Mouse (Mus musculus) heart, embryonic 16.5 days (tissue): ENCODE measurements around the gene Wnt11. TPM values are rescaled to one million over a fixed set of nuclear protein-coding genes. Genes with fewer than 3 reads are reported as not detected.

ENCODE experiments used
- ATAC-seq: fragments of 200-750 bp; cut with Nextera tagmentation; replicated peaks from 2 replicates; pipeline ENCODE4 v1.8.0; 2017; ENCODE audit warnings: moderate number of reproducible peaks; ENCODE audit not compliant: insufficient read depth, low FRiP score; ENCODE audit errors: extremely low read depth
- H3K27ac ChIP-seq: fragments of 300-500 bp; sonication (generic); 2 replicates; pipeline ENCODE4 v1.5.1; 2014; ENCODE audit warnings: mild to moderate bottlenecking, low read length, control low read depth, moderate library complexity
- H3K27me3 ChIP-seq: fragments of 300-500 bp; sonication (generic); 2 replicates; pipeline ENCODE4 v1.6.1; 2014; ENCODE audit warnings: low read length, mixed read lengths; ENCODE audit not compliant: control insufficient read depth, insufficient read depth
- H3K36me3 ChIP-seq: fragments of 300-500 bp; sonication (generic); 2 replicates; pipeline ENCODE4 v1.6.1; 2014; ENCODE audit not compliant: control insufficient read depth, insufficient read depth
- H3K4me1 ChIP-seq: fragments of 300-500 bp; sonication (generic); 2 replicates; pipeline ENCODE4 v1.6.1; 2014; ENCODE audit warnings: low read length, mixed read lengths; ENCODE audit not compliant: control insufficient read depth, insufficient read depth
- H3K4me2 ChIP-seq: fragments of 300-500 bp; sonication (generic); 2 replicates; pipeline ENCODE4 v1.6.1; 2014; ENCODE audit warnings: low read depth, mild to moderate bottlenecking, control low read depth, low read length
- H3K4me3 ChIP-seq: fragments of 300-500 bp; sonication (generic); 2 replicates; pipeline ENCODE4 v1.5.1; 2014; ENCODE audit warnings: mild to moderate bottlenecking, control low read depth, low read length
- H3K9ac ChIP-seq: fragments of 300-500 bp; sonication (generic); 2 replicates; pipeline ENCODE4 v1.6.1; 2014; ENCODE audit warnings: low read length, control low read depth
- H3K9me3 ChIP-seq: fragments of 300-500 bp; sonication (generic); replicated peaks from 2 replicates; pipeline ENCODE4 v1.6.1; 2016; ENCODE audit warnings: low read length; ENCODE audit not compliant: control insufficient read depth
- WGBS: fragments of 180-500 bp; shearing (Covaris S2); extraction: QIAGEN DNeasy Blood & Tissue Kit; methylation state at CpG from one replicate; pipeline ENCODE4 v1.1.7; 2014; 5-methylcytosine and 5-hydroxymethylcytosine counted together
- polyA plus RNA-seq: library from polyadenylated mRNA; unstranded; fragments of >200 nt; fragmentation: Nextera tagmentation; extraction: Ambion mirVana; gene quantifications from 2 replicates; pipeline ENCODE4 v1.2.1, GENCODE M21; 2015

Wnt11 gene
- 7.8 and 9.8 TPM in 2 replicates for polyA plus RNA-seq

GRCm38 (mm10) chr7:98834711-98835321 is at the start of gene Wnt11:
Gene Wnt11 (plus strand): TSS chr7:98835112.
- peak within 1 kb of the TSS; percentile 75 for H3K9ac ChIP-seq
- H3K4me1 ChIP-seq = peaks cover 32% of the 10 kb centered on the region
- peak within 1 kb of the TSS; percentile 69 for H3K4me3 ChIP-seq
- no peak within 1 kb of the TSS for H3K27ac ChIP-seq
- H3K9me3 ChIP-seq = no peaks in the 10 kb centered on the region
- ATAC-seq = 0 out of 2 replicates have a peak, but pooled peaks have one; percentile 8
- peaks cover 42% of the 10 kb centered on the region for H3K27me3 ChIP-seq
- WGBS = under 1% methylated on average over 65 of the region's 66 CpGs
- H3K4me2 ChIP-seq = peak within 1 kb of the TSS; percentile 98
- no peaks in the 10 kb centered on the region for H3K36me3 ChIP-seq

- H3K9ac ChIP-seq = no peak overlapping the region
- H3K4me2 ChIP-seq = no peak overlapping the region
- H3K27ac ChIP-seq = no peak overlapping the region
- H3K9me3 ChIP-seq = no peaks in the 10 kb centered on the region
- no peak overlapping the region for H3K4me3 ChIP-seq
- H3K27me3 ChIP-seq = no peaks in the 10 kb centered on the region
- no peak for ATAC-seq
- peaks cover 27% of the 10 kb centered on the region for H3K4me1 ChIP-seq
- no peaks in the 10 kb centered on the region for H3K36me3 ChIP-seq
- WGBS = 43% methylated on average over 11 of the region's 11 CpGs
These were observed 47.9 kb upstream of the Wnt11 start for GRCm38 (mm10) chr7:98786792-98787612.

GRCm38 (mm10) chr7:98788721-98789120 is 46.2 kb upstream of the Wnt11 start:
- Histone ChIP-seq H3K27me3 (no peaks in the 10 kb centered on the region), H3K36me3 (no peaks in the 10 kb centered on the region), H3K9me3 (no peaks in the 10 kb centered on the region), H3K4me1 (peaks cover 25% of the 10 kb centered on the region), H3K4me2 (no peak overlapping the region), H3K9ac (no peak overlapping the region), H3K27ac (no peak overlapping the region), H3K4me3 (no peak overlapping the region)
- WGBS = 70% methylated on average over 7 of the region's 7 CpGs
- ATAC-seq = no peak

GRCm38 (mm10) chr7:98789121-98789520 is 45.8 kb upstream of the Wnt11 start:
- H3K4me3 ChIP-seq = no peak overlapping the region
- no peak overlapping the region for H3K9ac ChIP-seq
- no peaks in the 10 kb centered on the region for H3K9me3 ChIP-seq
- ATAC-seq = no peak
- no peak overlapping the region for H3K27ac ChIP-seq
- H3K27me3 ChIP-seq = no peaks in the 10 kb centered on the region
- peaks cover 24% of the 10 kb centered on the region for H3K4me1 ChIP-seq
- H3K36me3 ChIP-seq = no peaks in the 10 kb centered on the region
- H3K4me2 ChIP-seq = no peak overlapping the region
- WGBS = 45% methylated on average over 4 of the region's 4 CpGs

- Histone ChIP-seq H3K9ac (no peak overlapping the region), H3K9me3 (no peaks in the 10 kb centered on the region), H3K36me3 (no peaks in the 10 kb centered on the region), H3K4me1 (peaks cover 18% of the 10 kb centered on the region), H3K27ac (no peak overlapping the region), H3K27me3 (no peaks in the 10 kb centered on the region), H3K4me2 (no peak overlapping the region), H3K4me3 (no peak overlapping the region)
- 81% methylated on average over 5 of the region's 5 CpGs for WGBS
- ATAC-seq = no peak
These were observed 43.0 kb upstream of the Wnt11 start for GRCm38 (mm10) chr7:98791864-98792263.

- Histone ChIP-seq H3K9ac (no peak overlapping the region), H3K4me3 (no peak overlapping the region), H3K27ac (no peak overlapping the region), H3K36me3 (no peaks in the 10 kb centered on the region), H3K27me3 (no peaks in the 10 kb centered on the region), H3K9me3 (no peaks in the 10 kb centered on the region), H3K4me2 (no peak overlapping the region), H3K4me1 (peaks cover 14% of the 10 kb centered on the region)
- no peak for ATAC-seq
- WGBS = 48% methylated on average over 5 of the region's 5 CpGs
These were observed 41.1 kb upstream of the Wnt11 start for GRCm38 (mm10) chr7:98793811-98794210.

GRCm38 (mm10) chr7:98794444-98794843 is 40.5 kb upstream of the Wnt11 start:
- no peak overlapping the region for H3K4me2 ChIP-seq
- H3K9ac ChIP-seq = no peak overlapping the region
- H3K36me3 ChIP-seq = no peaks in the 10 kb centered on the region
- H3K27me3 ChIP-seq = no peaks in the 10 kb centered on the region
- H3K9me3 ChIP-seq = no peaks in the 10 kb centered on the region
- H3K4me3 ChIP-seq = no peak overlapping the region
- WGBS = 72% methylated on average over 3 of the region's 3 CpGs
- peaks cover 10% of the 10 kb centered on the region; the same call in 1 of the 2 replicates for H3K4me1 ChIP-seq
- no peak overlapping the region for H3K27ac ChIP-seq
- ATAC-seq = no peak

GRCm38 (mm10) chr7:98795637-98796036 is 39.3 kb upstream of the Wnt11 start:
- Histone ChIP-seq H3K27ac (no peak overlapping the region), H3K36me3 (no peaks in the 10 kb centered on the region), H3K9ac (no peak overlapping the region), H3K4me3 (no peak overlapping the region), H3K4me1 (peaks cover 12% of the 10 kb centered on the region; the same call in 1 of the 2 replicates), H3K4me2 (no peak overlapping the region), H3K9me3 (no peaks in the 10 kb centered on the region), H3K27me3 (no peaks in the 10 kb centered on the region)
- no peak for ATAC-seq
- WGBS = 87% methylated on average over 5 of the region's 5 CpGs
